ENCODE assay signal across 8 mouse cellular contexts in genomic region chr4:101263968-101264740, GRCm38 (mm10). TPM values are rescaled to one million over a fixed set of nuclear protein-coding genes. Genes with fewer than 3 reads are reported as not detected.
DNase-seq lines count a peak whose midpoint lies in the region; ATAC-seq and TF ChIP-seq lines count a peak whose summit lies in the region.

No protein-coding gene starts in this region.

- DNase-seq in kidney, postnatal 25 days = no peak
- DNase-seq in G1E (ENCODE audit: low spot score) = peak; percentile 23
- no peak for DNase-seq in embryonic facial prominence, embryonic 11.5 days (ENCODE audit: low spot score)
- no peak for DNase-seq in midbrain, embryonic 10.5 days (ENCODE audit: low spot score)
- DNase-seq in yolk sac, embryonic 10.5 days (ENCODE audit: low spot score) = peak; percentile 33
- DNase-seq in cerebellum, adult 11 months = no peak

- no peaks in the 10 kb centered on the region for H3K9me3 ChIP-seq in kidney, embryonic 14.5 days (ENCODE audit: control insufficient read depth, low read length)
- H3K9me3 ChIP-seq in G1E (replicated peaks) = no peaks in the 10 kb centered on the region
- no peaks in the 10 kb centered on the region for H3K9me3 ChIP-seq in embryonic facial prominence, embryonic 11.5 days (replicated peaks; ENCODE audit: control insufficient read depth, low read length)
- no peaks in the 10 kb centered on the region for H3K9me3 ChIP-seq in midbrain, embryonic 10.5 days (replicated peaks)

- H3K9ac ChIP-seq in kidney, embryonic 14.5 days (ENCODE audit: low read depth, low read length) = peak overlapping the region; percentile 95
- H3K9ac ChIP-seq in embryonic facial prominence, embryonic 11.5 days (replicated peaks; ENCODE audit: low read length) = peak overlapping the region; percentile 88

- peak overlapping the region; percentile 93; the same call in 1 of the 2 replicates for H3K27ac ChIP-seq in kidney, embryonic 14.5 days (ENCODE audit: low read depth, low read length)
- H3K27ac ChIP-seq in embryonic facial prominence, embryonic 11.5 days (replicated peaks; ENCODE audit: low read depth, low read length) = no peak overlapping the region; the same call in 1 of the 2 replicates
- H3K27ac ChIP-seq in midbrain, embryonic 10.5 days (replicated peaks) = peak overlapping the region; percentile 90

- no peaks in the 10 kb centered on the region for H3K36me3 ChIP-seq in kidney, embryonic 14.5 days (ENCODE audit: control insufficient read depth, insufficient read depth, low read length)
- H3K36me3 ChIP-seq in G1E (replicated peaks) = peaks cover 19% of the 10 kb centered on the region
- no peaks in the 10 kb centered on the region for H3K36me3 ChIP-seq in embryonic facial prominence, embryonic 11.5 days (replicated peaks; ENCODE audit: control insufficient read depth, insufficient read depth, low read depth, low read length)
- no peaks in the 10 kb centered on the region for H3K36me3 ChIP-seq in midbrain, embryonic 10.5 days

- WGBS in kidney, embryonic 14.5 days = 5% methylated on average over 26 of the region's 26 CpGs
- WGBS in embryonic facial prominence, embryonic 11.5 days = 6% methylated on average over 26 of the region's 26 CpGs
- WGBS in midbrain, embryonic 10.5 days = 9% methylated on average over 26 of the region's 26 CpGs

- ATAC-seq in kidney, embryonic 14.5 days (ENCODE audit: low FRiP score, low TSS enrichment) = peak; percentile 22; the same call in 1 of the 2 replicates
- ATAC-seq in G1E (ENCODE audit: extremely low read depth, insufficient number of reproducible peaks, low FRiP score, poor library complexity, severe bottlenecking) = no peak
- peak; percentile 48 for ATAC-seq in embryonic facial prominence, embryonic 11.5 days (replicated peaks; ENCODE audit: insufficient number of reproducible peaks, low FRiP score, low TSS enrichment, low read depth)
- ATAC-seq in inflammation-experienced regulatory T-cells, adult 6 months = peak; percentile 6

- H3K27me3 ChIP-seq in kidney, embryonic 14.5 days (ENCODE audit: control insufficient read depth, insufficient read depth, low read length) = no peaks in the 10 kb centered on the region
- H3K27me3 ChIP-seq in G1E (ENCODE audit: insufficient read depth, low read length) = no peaks in the 10 kb centered on the region
- H3K27me3 ChIP-seq in embryonic facial prominence, embryonic 11.5 days (ENCODE audit: control insufficient read depth, insufficient read depth, low read length) = no peaks in the 10 kb centered on the region
- H3K27me3 ChIP-seq in midbrain, embryonic 10.5 days (ENCODE audit: low read depth, poor library complexity, severe bottlenecking) = peaks cover 22% of the 10 kb centered on the region

- no peak for TF ChIP-seq CTCF in G1E (IDR thresholded peaks at IDR 0.05; ENCODE audit: low read depth, low read length)

- H3K4me1 ChIP-seq in kidney, embryonic 14.5 days (ENCODE audit: control insufficient read depth, insufficient read depth, low read length) = peaks cover 6% of the 10 kb centered on the region
- peaks cover 44% of the 10 kb centered on the region for H3K4me1 ChIP-seq in G1E (ENCODE audit: insufficient read depth, low read depth, low read length)
- H3K4me1 ChIP-seq in embryonic facial prominence, embryonic 11.5 days (ENCODE audit: control insufficient read depth, insufficient read depth, low read length) = no peaks in the 10 kb centered on the region
- peaks cover 18% of the 10 kb centered on the region for H3K4me1 ChIP-seq in midbrain, embryonic 10.5 days

- H3K4me2 ChIP-seq in kidney, embryonic 14.5 days (replicated peaks; ENCODE audit: low read depth, low read length) = peak overlapping the region; percentile 65
- H3K4me2 ChIP-seq in embryonic facial prominence, embryonic 11.5 days (ENCODE audit: low read depth, low read length) = peak overlapping the region; percentile 86

- H3K4me3 ChIP-seq in kidney, embryonic 14.5 days (ENCODE audit: low read length) = peak overlapping the region; percentile 97
- H3K4me3 ChIP-seq in G1E (ENCODE audit: low read depth, low read length) = peak overlapping the region; percentile 98
- peak overlapping the region; percentile 93 for H3K4me3 ChIP-seq in embryonic facial prominence, embryonic 11.5 days (ENCODE audit: low read depth, low read length)
- H3K4me3 ChIP-seq in midbrain, embryonic 10.5 days = peak overlapping the region; percentile 93

RNA-seq across cellular contexts. Expression of gene Jak1, which starts 0.9 kb away (rescaled TPM):
- 56.0 and 110 TPM in 2 replicates for polyA plus RNA-seq in kidney, embryonic 14.5 days (2014; fragmentation: Nextera tagmentation; extraction: Ambion mirVana)
- 102 and 129 TPM in 2 replicates for total RNA-seq in G1E (2014; fragmentation: Nextera tagmentation)
- total RNA-seq in G1E (2017) = 71.6 and 89.5 TPM in 2 replicates
- polyA plus RNA-seq in G1E (2012) = 253 and 263 TPM in 2 replicates
- polyA plus RNA-seq in embryonic facial prominence, embryonic 11.5 days (2014; fragmentation: Nextera tagmentation; extraction: Ambion mirVana) = 57.7 and 61.8 TPM in 2 replicates
- polyA plus RNA-seq in inflammation-experienced regulatory T-cells, adult 6 months (2017; shearing (Covaris generic)) = 100 to 1,000 TPM; 317 to 371 (median 344) TPM
- polyA plus RNA-seq in midbrain, embryonic 10.5 days (2016; fragmentation: Nextera tagmentation; extraction: Ambion mirVana) = 42.3 and 48.6 TPM in 2 replicates

Comparison
In these comparisons a context has a peak if more than half of its experiments do, and no peak if none do; other contexts are left out.
1. DNase-seq: peak in G1E (single experiment) and yolk sac, embryonic 10.5 days (single experiment); none in kidney, postnatal 25 days (0 of 2), embryonic facial prominence, embryonic 11.5 days (single experiment), midbrain, embryonic 10.5 days (single experiment) and cerebellum, adult 11 months (single experiment).
2. Peak in every context shown above with its lines, with median percentiles within 50 percentile points of each other: H3K4me3 ChIP-seq.